Mouse (Mus musculus): Measurements from ENCODE around the gene Msantd3. TPM values are rescaled to one million over a fixed set of nuclear protein-coding genes. Genes with fewer than 3 reads are reported as not detected.

Msantd3 gene
- polyA plus RNA-seq (2012) = 15.4 and 21.8 TPM in 2 replicates

GRCm38 (mm10) chr4:48539841-48540575 is at the start of gene Msantd3:
Msantd3 (plus strand) TSS chr4:48539935.

DNA sequence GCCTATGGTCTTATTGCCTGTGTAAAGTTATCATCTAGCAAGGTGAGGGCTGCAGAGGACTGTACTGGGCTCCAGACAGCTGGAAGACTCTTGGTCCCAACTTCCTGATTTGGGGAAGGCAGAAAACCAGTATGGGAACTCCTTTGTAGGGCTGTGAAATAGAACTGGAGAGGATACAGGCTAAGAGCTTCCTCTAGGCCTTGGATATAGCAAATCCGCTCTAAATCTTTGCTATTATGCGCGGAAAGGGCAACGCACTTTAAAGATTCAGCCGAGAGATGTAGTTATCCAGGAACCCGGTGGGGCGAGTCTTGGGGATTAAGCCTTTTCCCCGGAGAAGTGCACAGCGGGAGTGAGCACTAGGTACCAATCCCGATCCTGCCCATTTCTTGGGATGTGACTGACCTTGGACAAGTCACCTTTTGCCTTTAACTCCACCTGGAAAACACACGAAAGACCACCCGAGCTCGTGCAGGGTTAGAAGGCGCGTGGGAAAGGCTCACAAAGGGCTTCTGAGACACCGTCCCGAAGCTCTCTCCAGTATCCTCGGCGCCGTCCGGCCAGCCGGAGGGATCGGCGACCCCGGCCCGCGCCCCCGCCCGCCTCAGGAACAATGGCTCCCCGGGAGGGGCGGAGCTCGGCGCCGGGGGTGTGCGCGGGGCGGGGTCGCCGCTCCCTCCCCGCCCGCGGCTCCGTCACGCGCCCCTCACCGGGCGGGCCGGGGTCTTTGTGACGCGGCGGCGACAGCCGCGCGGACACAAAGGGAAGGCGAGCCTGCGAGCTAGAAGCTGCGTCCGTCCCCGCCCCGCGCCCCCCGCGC is 44.9 kb downstream of the Msantd3 start, which contains the start of gene Tmeff1:
Gene Tmeff1 (plus strand): TSS at position 754 of the 820 bp plus-strand sequence.

Other genes starting within 250 kb of the Msantd3 start
- 11.0 and 11.3 TPM in 2 replicates for gene Tex10, start 66.5 kb upstream of the Msantd3 start, polyA plus RNA-seq (2012)
- 0.11 TPM in 1 of 2 replicates, not detected in the other for gene Tmeff1, start 45.2 kb downstream of the Msantd3 start, polyA plus RNA-seq (2012)
- not detected in 2 replicates for gene Cavin4, start 123.6 kb downstream of the Msantd3 start, polyA plus RNA-seq (2012)

All from megakaryocyte-erythroid progenitor cell, adult 5 weeks (primary cell).